In the genomic region with DNA sequence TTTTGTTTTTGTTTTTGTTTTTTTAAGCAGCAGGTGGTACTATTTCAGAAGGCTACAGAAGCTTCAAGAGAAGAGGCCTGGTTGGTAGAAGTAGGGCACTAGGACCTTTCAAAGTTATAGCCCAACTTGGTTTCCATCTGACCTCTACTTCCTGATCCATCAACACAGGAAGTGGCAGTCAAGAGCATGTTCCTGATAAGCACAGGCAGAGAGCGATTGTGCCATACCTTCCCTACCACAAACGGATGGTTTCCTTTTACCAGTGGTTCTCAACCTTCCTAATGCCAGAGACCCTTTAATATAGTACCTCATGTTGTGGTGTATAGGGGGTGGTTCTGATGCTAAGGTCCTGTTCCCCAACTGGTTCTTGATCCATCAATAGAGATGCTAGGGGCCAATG, we compare ENCODE assay signal across 11 mouse cellular contexts. TPM values are rescaled to one million over a fixed set of nuclear protein-coding genes. Genes with fewer than 3 reads are reported as not detected.
DNase-seq lines count a peak whose midpoint lies in the region; ATAC-seq lines count a peak whose summit lies in the region.
"Had no signal": no experiment of that assay in that cellular context is flagged by ENCODE, and none has a peak within 500 bp of the region (broad histone marks: within the 10 kb centered on the region; RNA-seq: fewer than 3 reads in every experiment).

No protein-coding gene starts in this region.

- H3K4me2 ChIP-seq in liver, embryonic 16.5 days (ENCODE audit: low read depth, low read length) = 0 out of 2 replicates have a peak overlapping the region, but pooled peaks have one; percentile 23
- H3K4me2 ChIP-seq: midbrain, embryonic 13.5 days had no signal

- no peaks in the 10 kb centered on the region; the same call in 1 of the 2 replicates for H3K36me3 ChIP-seq in liver, embryonic 16.5 days (ENCODE audit: control insufficient read depth, insufficient read depth)
- H3K36me3 ChIP-seq in splenic B cell, adult 2 months (ENCODE audit: control insufficient read depth, insufficient read depth, low read length, poor library complexity, severe bottlenecking) = no peaks in the 10 kb centered on the region
- H3K36me3 ChIP-seq: midbrain, embryonic 13.5 days had no signal

- H3K4me1 ChIP-seq in liver, embryonic 16.5 days (ENCODE audit: control insufficient read depth, low read depth, low read length) = peaks cover 38% of the 10 kb centered on the region
- H3K4me1 ChIP-seq: midbrain, embryonic 13.5 days had no signal

- no peaks in the 10 kb centered on the region for H3K9me3 ChIP-seq in liver, embryonic 16.5 days (replicated peaks; ENCODE audit: control insufficient read depth, low read length)
- H3K9me3 ChIP-seq: midbrain, embryonic 13.5 days had no signal

- no peak overlapping the region for H3K4me3 ChIP-seq in liver, embryonic 16.5 days (ENCODE audit: low read depth, low read length)
- H3K4me3 ChIP-seq: midbrain, embryonic 13.5 days had no signal

- no peaks in the 10 kb centered on the region for H3K27me3 ChIP-seq in liver, embryonic 16.5 days (ENCODE audit: control insufficient read depth, insufficient read depth, low read depth, low read length)
- no peaks in the 10 kb centered on the region for H3K27me3 ChIP-seq in splenic B cell, adult 2 months (ENCODE audit: control insufficient read depth, insufficient read depth, low read length, poor library complexity, severe bottlenecking)
- H3K27me3 ChIP-seq: midbrain, embryonic 13.5 days had no signal

- peak; percentile 30 to 67 for DNase-seq in lung, adult 18-20 months
- DNase-seq in lung, postnatal 14 days = no peak
- DNase-seq in splenic B cell, adult 2 months (ENCODE audit: low read depth, low spot score) = peak; percentile 29
- DNase-seq in cerebellum, adult 8-10 months = no peak
- no peak for DNase-seq in adrenal gland, adult 18-20 months (ENCODE audit: low spot score in 2 of 2)
- DNase-seq: cerebellum, adult 9-10 months; spleen, adult 18-20 months; thymus, postnatal 14 days had no signal

- ATAC-seq in granulocyte monocyte progenitor cell, adult 5-6 weeks (replicated peaks; ENCODE audit: poor library complexity, severe bottlenecking) = peak; percentile 92
- peak; percentile 61 for ATAC-seq in liver, embryonic 16.5 days (ENCODE audit: low read depth)
- ATAC-seq: midbrain, embryonic 13.5 days had no signal

- 3% methylated on average over 2 of the region's 2 CpGs for WGBS in liver, embryonic 16.5 days (ENCODE audit: insufficient replicate concordance)

- H3K9ac ChIP-seq in liver, embryonic 16.5 days (ENCODE audit: low read depth, low read length) = no peak overlapping the region
- H3K9ac ChIP-seq: midbrain, embryonic 13.5 days had no signal

- peak overlapping the region; percentile 30 for H3K27ac ChIP-seq in liver, embryonic 16.5 days (ENCODE audit: low read length)
- H3K27ac ChIP-seq: midbrain, embryonic 13.5 days had no signal

RNA-seq across cellular contexts. Expression of a gene that starts 39.9 kb away (rescaled TPM):
- total RNA-seq in granulocyte monocyte progenitor cell, adult 5-6 weeks (2014; fragmentation: Nextera tagmentation) = 58.4 and 62.3 TPM in 2 replicates
- 75.4 and 85.1 TPM in 2 replicates for total RNA-seq in granulocyte monocyte progenitor cell, adult 5-6 weeks (2017)
- polyA plus RNA-seq in liver, embryonic 16.5 days (2015; fragmentation: Nextera tagmentation; extraction: Ambion mirVana) = 29.4 and 35.2 TPM in 2 replicates
- total RNA-seq in adrenal gland, adult 18-20 months (2021) = 100 to 1,000 TPM; 191 to 229 TPM

RNA-seq across cellular contexts. Expression of a gene that starts 47.0 kb away (rescaled TPM):
- total RNA-seq in granulocyte monocyte progenitor cell, adult 5-6 weeks (2014; fragmentation: Nextera tagmentation) = 0.81 and 0.99 TPM in 2 replicates
- total RNA-seq in granulocyte monocyte progenitor cell, adult 5-6 weeks (2017) = not detected in 2 replicates
- polyA plus RNA-seq in liver, embryonic 16.5 days (2015; fragmentation: Nextera tagmentation; extraction: Ambion mirVana) = not detected in 2 replicates
- total RNA-seq in adrenal gland, adult 18-20 months (2021) = under 1 TPM in 1 of 2 experiments, not detected in 1; 0.27 TPM

Comparison
In these comparisons a context has a peak if more than half of its experiments do, and no peak if none do; other contexts are left out.
1. DNase-seq: peak in lung, adult 18-20 months (2 of 2) and splenic B cell, adult 2 months (single experiment); none in lung, postnatal 14 days (single experiment), cerebellum, adult 8-10 months (single experiment) and adrenal gland, adult 18-20 months (0 of 2).